Mouse (Mus musculus) cerebral cortex, adult 2 months (tissue): ENCODE results near the gene Tapbp.

Experiments used
- WGBS: fragments of 180-500 bp; shearing (Covaris S2); methylation state at CpG from one replicate; pipeline ENCODE4 v1.1.7; 2018; 5-methylcytosine and 5-hydroxymethylcytosine counted together

Tapbp gene

GRCm38 (mm10) chr17:33968489-33968888 lies 52.8 kb downstream of the Tapbp start:
- WGBS, result 4% methylated on average over 9 of the region's 9 CpGs

GRCm38 (mm10) chr17:33968927-33969326 lies 53.2 kb downstream of the Tapbp start:
- 30% methylated on average over 5 of the region's 5 CpGs for WGBS

- 77% methylated on average over 4 of the region's 4 CpGs for WGBS
Measured at GRCm38 (mm10) chr17:33969394-33969793, 53.7 kb downstream of the Tapbp start.

- WGBS, result 17% methylated on average over 1 of the region's 1 CpGs
Measured at GRCm38 (mm10) chr17:33972691-33973090, 57.0 kb downstream of the Tapbp start.

- 66% methylated on average over 3 of the region's 3 CpGs for WGBS
Measured at GRCm38 (mm10) chr17:33973572-33973971, 57.9 kb downstream of the Tapbp start.

GRCm38 (mm10) chr17:33977861-33978557 lies 62.3 kb downstream of the Tapbp start:
- 3% methylated on average over 57 of the region's 57 CpGs for WGBS

GRCm38 (mm10) chr17:33978631-33979031 lies 62.9 kb downstream of the Tapbp start:
- WGBS, result 4% methylated on average over 14 of the region's 17 CpGs
